Mouse (Mus musculus): ENCODE measurements around the gene Rec114.
A peak's percentile ranks its signal among the peaks of the same experiment; 100 is the strongest.

The Rec114 gene

GRCm38 (mm10) chr9:58743702-58744248 lies at the start of gene Rec114:
TSS of gene Rec114 (minus strand) at chr9:58743964.
- no peak for DNase-seq

- no peak for DNase-seq
These were observed 45.7 kb upstream of the Rec114 start for GRCm38 (mm10) chr9:58789476-58789875.

- peak in 1 of 2 experiments; percentile 10 for DNase-seq
These were observed 31.6 kb upstream of the Rec114 start for GRCm38 (mm10) chr9:58775363-58775762.

GRCm38 (mm10) chr9:58774761-58775160 lies 31.0 kb upstream of the Rec114 start:
- DNase-seq = no peak

- peak in 1 of 2 experiments; percentile 11 for DNase-seq
These were observed 26.2 kb upstream of the Rec114 start for GRCm38 (mm10) chr9:58769943-58770342.

GRCm38 (mm10) chr9:58766959-58767955 lies 23.5 kb upstream of the Rec114 start:
- DNase-seq = no peak

- DNase-seq = no peak
These were observed 20.6 kb upstream of the Rec114 start for GRCm38 (mm10) chr9:58764354-58764753.

- DNase-seq = no peak
These were observed 19.4 kb upstream of the Rec114 start for GRCm38 (mm10) chr9:58763114-58763513.

- no peak for DNase-seq
These were observed 18.3 kb upstream of the Rec114 start for GRCm38 (mm10) chr9:58762086-58762485.

GRCm38 (mm10) chr9:58758754-58759153 lies 15.0 kb upstream of the Rec114 start:
- DNase-seq = no peak

- DNase-seq = peak in 1 of 2 experiments; percentile 5
These were observed 12.8 kb upstream of the Rec114 start for GRCm38 (mm10) chr9:58756371-58757132.

GRCm38 (mm10) chr9:58753606-58754005 lies 9.8 kb upstream of the Rec114 start:
- DNase-seq = no peak

GRCm38 (mm10) chr9:58748142-58748541 lies 4.4 kb upstream of the Rec114 start:
- no peak for DNase-seq

- peak; percentile 25 to 50 for DNase-seq
These were observed 3.6 kb upstream of the Rec114 start for GRCm38 (mm10) chr9:58747328-58747755.

GRCm38 (mm10) chr9:58742692-58743091 lies 1.1 kb downstream of the Rec114 start:
- no peak for DNase-seq

GRCm38 (mm10) chr9:58741369-58741768 lies 2.4 kb downstream of the Rec114 start:
- no peak for DNase-seq

GRCm38 (mm10) chr9:58739791-58740190 lies 4.0 kb downstream of the Rec114 start:
- DNase-seq = peak; percentile 8 to 48

GRCm38 (mm10) chr9:58723165-58723564 lies 20.6 kb downstream of the Rec114 start:
- peak; percentile 12 to 20 for DNase-seq

GRCm38 (mm10) chr9:58722151-58722550 lies 21.6 kb downstream of the Rec114 start:
- no peak for DNase-seq

GRCm38 (mm10) chr9:58721021-58721420 lies 22.7 kb downstream of the Rec114 start:
- no peak for DNase-seq

- DNase-seq = no peak
These were observed 23.6 kb downstream of the Rec114 start for GRCm38 (mm10) chr9:58720167-58720566.

- DNase-seq = no peak
These were observed 24.3 kb downstream of the Rec114 start for GRCm38 (mm10) chr9:58719471-58719870.

GRCm38 (mm10) chr9:58718964-58719363 lies 24.8 kb downstream of the Rec114 start:
- no peak for DNase-seq

Data from kidney, postnatal 4 days (tissue).